Mouse (Mus musculus) bone marrow macrophage, adult 2 months (primary cell): ENCODE measurements around the gene Grem1.
A peak's percentile ranks its signal among the peaks of the same experiment; 100 is the strongest.

ENCODE experiments used
- CTCF ChIP-seq: IDR thresholded peaks from 2 replicates; pipeline ENCODE4 v1.5.1; 2012; ENCODE audit warnings: low read depth, mild to moderate bottlenecking, low read length, moderate library complexity
- POLR2A ChIP-seq: IDR thresholded peaks from 2 replicates; pipeline ENCODE4 v1.6.1; 2012; ENCODE audit warnings: mild to moderate bottlenecking, low read depth, low read length, borderline replicate concordance

- TF ChIP-seq POLR2A (no peak), CTCF (peak; percentile 88)
Observed at GRCm38 (mm10) chr2:113807640-113808039, 49.2 kb upstream of the Grem1 start.
